Mouse (Mus musculus) liver, adult 2 months (tissue): ENCODE results near the gene Fam229b. TPM values are rescaled to one million over a fixed set of nuclear protein-coding genes. Genes with fewer than 3 reads are reported as not detected.

ENCODE experiments used
- DNase-seq: peaks from one replicate; pipeline ENCODE4 v3.0.0-alpha.2; 2011; ENCODE audit warnings: low read depth, low spot score; ENCODE audit errors: extremely low read depth
- H3K27ac ChIP-seq: fragments of 200-500 bp; replicated peaks from 2 replicates; pipeline ENCODE4 v1.5.1; 2012; ENCODE audit warnings: low read depth, mild to moderate bottlenecking, control low read depth, inconsistent platforms, low read length; ENCODE audit not compliant: insufficient read depth
- H3K27me3 ChIP-seq: fragments of 200-500 bp; 2 replicates; pipeline ENCODE4 v1.6.1; 2012; ENCODE audit warnings: mild to moderate bottlenecking, moderate library complexity, low read length, inconsistent platforms; ENCODE audit not compliant: control insufficient read depth, insufficient read depth
- H3K36me3 ChIP-seq: fragments of 200-500 bp; 2 replicates; pipeline ENCODE4 v1.6.1; 2012; ENCODE audit warnings: low read length, inconsistent platforms; ENCODE audit not compliant: control insufficient read depth, insufficient read depth
- H3K4me1 ChIP-seq: fragments of 200-500 bp; 2 replicates; pipeline ENCODE4 v1.6.1; 2011; ENCODE audit warnings: low read length; ENCODE audit not compliant: control insufficient read depth, insufficient read depth
- H3K4me3 ChIP-seq: fragments of 200-500 bp; 2 replicates; pipeline ENCODE4 v1.5.1; 2011; ENCODE audit warnings: low read depth, mild to moderate bottlenecking, control low read depth, low read length, moderate library complexity; ENCODE audit not compliant: insufficient read depth
- H3K79me2 ChIP-seq: fragments of 200-500 bp; 2 replicates; pipeline ENCODE4 v1.6.1; 2012; ENCODE audit warnings: inconsistent platforms, mild to moderate bottlenecking, low read length, moderate library complexity; ENCODE audit not compliant: control insufficient read depth, insufficient read depth
- H3K9ac ChIP-seq: fragments of 200-500 bp; 2 replicates; pipeline ENCODE4 v1.6.1; 2012; ENCODE audit warnings: low read depth, mild to moderate bottlenecking, control low read depth, inconsistent platforms, low read length
- CTCF ChIP-seq: fragments of 200-500 bp; IDR thresholded peaks from 2 replicates; pipeline ENCODE4 v1.5.1; 2011; ENCODE audit warnings: low read depth, low read length, control low read depth
- POLR2A ChIP-seq: fragments of 200-500 bp; IDR thresholded peaks from 2 replicates; pipeline ENCODE4 v1.6.1; 2011; ENCODE audit warnings: low read length, control low read depth; ENCODE audit not compliant: insufficient read depth; ENCODE audit errors: extremely low read depth
- WGBS: fragments of 180-500 bp; shearing (Covaris S2); methylation state at CpG from one replicate; pipeline ENCODE4 v1.1.7; 2018; 5-methylcytosine and 5-hydroxymethylcytosine counted together
- polyA plus RNA-seq: library from polyadenylated mRNA; depleted of rRNA; stranded (reverse); fragments of >200 nt; gene quantifications from 2 replicates; pipeline ENCODE4 v1.2.3, GENCODE M21; 2012
- total RNA-seq: library from RNA; depleted of rRNA; stranded (reverse); fragments of >200 nt; gene quantifications from 2 replicates; pipeline ENCODE4 v1.2.3, GENCODE M21; 2014

Fam229b gene
- total and polyA plus RNA-seq, 2 experiments, result 0.35 to 1.1 TPM

GRCm38 (mm10) chr10:39171134-39171533 is 37.4 kb upstream of the Fam229b start:
- H3K36me3 ChIP-seq, result no peaks in the 10 kb centered on the region
- H3K4me1 ChIP-seq, result peaks cover 21% of the 10 kb centered on the region
- H3K27me3 ChIP-seq, result no peaks in the 10 kb centered on the region
- WGBS, result under 1% methylated on average over 19 of the region's 19 CpGs
- H3K9ac ChIP-seq, result peak overlapping the region; percentile 58
- H3K4me3 ChIP-seq, result peak overlapping the region; percentile 66
- peak overlapping the region; percentile 38 for H3K27ac ChIP-seq
- no peaks in the 10 kb centered on the region for H3K79me2 ChIP-seq
- peak; percentile 99 for TF ChIP-seq CTCF
- TF ChIP-seq POLR2A, result no peak
- peak; percentile 78 for DNase-seq

- Histone ChIP-seq H3K4me1 (peaks cover 22% of the 10 kb centered on the region), H3K27me3 (no peaks in the 10 kb centered on the region), H3K27ac (no peak overlapping the region), H3K9ac (no peak overlapping the region), H3K4me3 (no peak overlapping the region), H3K79me2 (no peaks in the 10 kb centered on the region), H3K36me3 (no peaks in the 10 kb centered on the region)
- no peak for DNase-seq
- TF ChIP-seq POLR2A (no peak), CTCF (no peak)
- 19% methylated on average over 6 of the region's 6 CpGs for WGBS
Measured at GRCm38 (mm10) chr10:39170706-39171105, 37.0 kb upstream of the Fam229b start.

GRCm38 (mm10) chr10:39170181-39170580 is 36.5 kb upstream of the Fam229b start:
- no peaks in the 10 kb centered on the region for H3K79me2 ChIP-seq
- no peak overlapping the region for H3K9ac ChIP-seq
- H3K4me1 ChIP-seq, result peaks cover 27% of the 10 kb centered on the region
- TF ChIP-seq CTCF (peak; percentile 90), POLR2A (no peak)
- no peaks in the 10 kb centered on the region for H3K36me3 ChIP-seq
- DNase-seq, result peak; percentile 46
- no peak overlapping the region for H3K27ac ChIP-seq
- WGBS, result 22% methylated on average over 8 of the region's 8 CpGs
- H3K4me3 ChIP-seq, result no peak overlapping the region
- no peaks in the 10 kb centered on the region for H3K27me3 ChIP-seq

- TF ChIP-seq POLR2A (no peak), CTCF (no peak)
- whole genome bisulfite sequencing, result 69% methylated on average over 9 of the region's 9 CpGs
Measured at GRCm38 (mm10) chr10:39169642-39170041, 35.9 kb upstream of the Fam229b start.

GRCm38 (mm10) chr10:39167611-39168010 is 33.9 kb upstream of the Fam229b start:
- TF ChIP-seq CTCF (no peak), POLR2A (no peak)
- Histone ChIP-seq H3K9ac (no peak overlapping the region), H3K36me3 (no peaks in the 10 kb centered on the region), H3K4me1 (peaks cover 21% of the 10 kb centered on the region), H3K4me3 (no peak overlapping the region), H3K27me3 (no peaks in the 10 kb centered on the region), H3K27ac (no peak overlapping the region), H3K79me2 (no peaks in the 10 kb centered on the region)
- WGBS, result 88% methylated on average over 11 of the region's 11 CpGs
- no peak for DNase-seq

More at GRCm38 (mm10) chr10:39169642-39170041, 35.9 kb upstream of the Fam229b start:
- H3K9ac ChIP-seq, result no peak overlapping the region
- no peak overlapping the region for H3K27ac ChIP-seq
- H3K4me3 ChIP-seq, result no peak overlapping the region
- H3K79me2 ChIP-seq, result no peaks in the 10 kb centered on the region
- no peaks in the 10 kb centered on the region for H3K27me3 ChIP-seq
- H3K36me3 ChIP-seq, result no peaks in the 10 kb centered on the region
- DNase-seq, result no peak
- peaks cover 29% of the 10 kb centered on the region for H3K4me1 ChIP-seq

- no peaks in the 10 kb centered on the region for H3K36me3 ChIP-seq
- no peak overlapping the region; the same call in 1 of the 2 replicates for H3K4me3 ChIP-seq
- DNase-seq, result peak; percentile 63
- WGBS, result 25% methylated on average over 11 of the region's 11 CpGs
- TF ChIP-seq POLR2A (no peak), CTCF (no peak)
- no peaks in the 10 kb centered on the region for H3K79me2 ChIP-seq
- peak overlapping the region; percentile 95 for H3K27ac ChIP-seq
- H3K9ac ChIP-seq, result peak overlapping the region; percentile 24; the same call in 1 of the 2 replicates
- peaks cover 17% of the 10 kb centered on the region for H3K4me1 ChIP-seq
- no peaks in the 10 kb centered on the region for H3K27me3 ChIP-seq
Measured at GRCm38 (mm10) chr10:39165632-39166115, 32.0 kb upstream of the Fam229b start.
